Mouse (Mus musculus): ENCODE measurements at regions not wholly inside any gene's neighbourhood (a gene's known extent, or its start where the extent isn't known, plus 50 kb on each side); places are given as distances from the start of the nearest gene placed in this dataset.

- TF ChIP-seq CTCF (IDR thresholded peaks at IDR 0.05; ENCODE audit: low read depth): no peak
- no peak for TF ChIP-seq EP300 (IDR thresholded peaks at IDR 0.05; ENCODE audit: low read depth)
Measured at GRCm38 (mm10) chr4:54874136-54874827, 70.6 kb upstream of the Zfp462 start.

Measured in liver, postnatal 0 days (tissue).